Mouse (Mus musculus): ENCODE data around the gene Tmem184a. TPM values are rescaled to one million over a fixed set of nuclear protein-coding genes. Genes with fewer than 3 reads are reported as not detected.

Gene Tmem184a
- polyA plus RNA-seq, 1 experiment from 2014 or later = 27.8 TPM

GRCm38 (mm10) chr5:139826357-139827055 is 6.8 kb upstream of the Tmem184a start, which contains the start of the genes Gm26938 and Psmg3:
Gene Gm26938, minus strand, starts transcription at chr5:139826407.
Gene Psmg3, minus strand, starts transcription at chr5:139826885.
- peak within 1 kb of the TSS; percentile 48 for H3K27ac ChIP-seq
- peaks cover 9% of the 10 kb centered on the region for H3K4me1 ChIP-seq
- H3K4me2 ChIP-seq = peak within 1 kb of the TSS; percentile 86
- ATAC-seq (ENCODE audit: insufficient read depth, low FRiP score, low read depth) = peak; percentile 87
- no peaks in the 10 kb centered on the region for H3K9me3 ChIP-seq
- peaks cover 15% of the 10 kb centered on the region; the same call in 1 of the 2 replicates for H3K36me3 ChIP-seq
- under 1% methylated on average over 43 of the region's 43 CpGs for WGBS
- no peaks in the 10 kb centered on the region for H3K27me3 ChIP-seq (replicated peaks)
- H3K9ac ChIP-seq = peak within 1 kb of the TSS; percentile 84
- peak within 1 kb of the TSS; percentile 82 for H3K4me3 ChIP-seq (replicated peaks)

- ATAC-seq (ENCODE audit: insufficient read depth, low FRiP score, low read depth) = no peak
- H3K4me1 ChIP-seq = peaks cover 9% of the 10 kb centered on the region
- no peaks in the 10 kb centered on the region for H3K9me3 ChIP-seq
- H3K27me3 ChIP-seq (replicated peaks) = no peaks in the 10 kb centered on the region
- H3K9ac ChIP-seq = peak overlapping the region; percentile 84
- H3K36me3 ChIP-seq = peaks cover 15% of the 10 kb centered on the region; the same call in 1 of the 2 replicates
- H3K4me2 ChIP-seq = peak overlapping the region; percentile 86
- peak overlapping the region; percentile 82 for H3K4me3 ChIP-seq (replicated peaks)
- 30% methylated on average over 11 of the region's 11 CpGs for WGBS
- no peak overlapping the region for H3K27ac ChIP-seq
Measured at GRCm38 (mm10) chr5:139825947-139826346, 6.2 kb upstream of the Tmem184a start.

GRCm38 (mm10) chr5:139824531-139824930 is 4.8 kb upstream of the Tmem184a start:
- H3K4me3 ChIP-seq (replicated peaks) = no peak overlapping the region
- H3K36me3 ChIP-seq = peaks cover 15% of the 10 kb centered on the region; the same call in 1 of the 2 replicates
- peaks cover 9% of the 10 kb centered on the region for H3K4me1 ChIP-seq
- no peak overlapping the region for H3K4me2 ChIP-seq
- WGBS = 87% methylated on average over 10 of the region's 10 CpGs
- no peak overlapping the region for H3K9ac ChIP-seq
- no peaks in the 10 kb centered on the region for H3K27me3 ChIP-seq (replicated peaks)
- no peaks in the 10 kb centered on the region for H3K9me3 ChIP-seq
- no peak for ATAC-seq (ENCODE audit: insufficient read depth, low FRiP score, low read depth)
- H3K27ac ChIP-seq = no peak overlapping the region

GRCm38 (mm10) chr5:139821466-139822459 is 2.0 kb upstream of the Tmem184a start:
- Histone ChIP-seq H3K9ac (no peak overlapping the region), H3K4me3 (replicated peaks) (no peak overlapping the region), H3K27me3 (replicated peaks) (no peaks in the 10 kb centered on the region), H3K27ac (peak overlapping the region; percentile 33; the same call in 1 of the 2 replicates), H3K4me2 (no peak overlapping the region), H3K36me3 (peaks cover 15% of the 10 kb centered on the region; the same call in 1 of the 2 replicates), H3K9me3 (no peaks in the 10 kb centered on the region), H3K4me1 (peaks cover 9% of the 10 kb centered on the region)
- WGBS = 62% methylated on average over 12 of the region's 12 CpGs
- ATAC-seq (ENCODE audit: insufficient read depth, low FRiP score, low read depth) = no peak

- H3K27ac ChIP-seq = no peak overlapping the region; the same call in 1 of the 2 replicates
- ATAC-seq (ENCODE audit: insufficient read depth, low FRiP score, low read depth) = 0 out of 2 replicates have a peak, but pooled peaks have one; percentile 21
- whole genome bisulfite sequencing = 47% methylated on average over 4 of the region's 4 CpGs
- H3K4me3 ChIP-seq (replicated peaks) = no peak overlapping the region
- H3K9ac ChIP-seq = no peak overlapping the region
- no peak overlapping the region for H3K4me2 ChIP-seq
- no peaks in the 10 kb centered on the region for H3K9me3 ChIP-seq
- H3K27me3 ChIP-seq (replicated peaks) = 0 out of 2 replicates have a peak, but pooled peaks cover 5% of the 10 kb centered on the region
- no peaks in the 10 kb centered on the region for H3K4me1 ChIP-seq
- H3K36me3 ChIP-seq = peaks cover 9% of the 10 kb centered on the region; the same call in 1 of the 2 replicates
Measured at GRCm38 (mm10) chr5:139818801-139819200, 916 bp downstream of the Tmem184a start.

GRCm38 (mm10) chr5:139818056-139818455 is 1.7 kb downstream of the Tmem184a start:
- Histone ChIP-seq H3K4me3 (replicated peaks) (no peak overlapping the region), H3K9ac (no peak overlapping the region), H3K4me1 (no peaks in the 10 kb centered on the region), H3K27me3 (replicated peaks) (0 out of 2 replicates have a peak, but pooled peaks cover 5% of the 10 kb centered on the region), H3K4me2 (no peak overlapping the region), H3K9me3 (no peaks in the 10 kb centered on the region), H3K27ac (no peak overlapping the region), H3K36me3 (peaks cover 3% of the 10 kb centered on the region; the same call in 1 of the 2 replicates)
- 77% methylated on average over 3 of the region's 3 CpGs for WGBS
- ATAC-seq (ENCODE audit: insufficient read depth, low FRiP score, low read depth) = no peak

- Histone ChIP-seq H3K36me3 (no peaks in the 10 kb centered on the region), H3K4me2 (no peak overlapping the region), H3K27me3 (replicated peaks) (0 out of 2 replicates have a peak, but pooled peaks cover 5% of the 10 kb centered on the region), H3K4me3 (replicated peaks) (no peak overlapping the region), H3K4me1 (peaks cover 5% of the 10 kb centered on the region; the same call in 1 of the 2 replicates), H3K27ac (no peak overlapping the region), H3K9me3 (no peaks in the 10 kb centered on the region), H3K9ac (no peak overlapping the region)
- 3% methylated on average over 1 of the region's 1 CpGs for WGBS
- ATAC-seq (ENCODE audit: insufficient read depth, low FRiP score, low read depth) = no peak
Measured at GRCm38 (mm10) chr5:139817292-139817691, 2.4 kb downstream of the Tmem184a start.

- H3K4me3 ChIP-seq (replicated peaks) = no peak overlapping the region
- H3K9me3 ChIP-seq = no peaks in the 10 kb centered on the region
- H3K27ac ChIP-seq = no peak overlapping the region
- peaks cover 5% of the 10 kb centered on the region; the same call in 1 of the 2 replicates for H3K4me1 ChIP-seq
- H3K9ac ChIP-seq = no peak overlapping the region
- no peak for ATAC-seq (ENCODE audit: insufficient read depth, low FRiP score, low read depth)
- no peak overlapping the region for H3K4me2 ChIP-seq
- 0 out of 2 replicates have a peak, but pooled peaks cover 5% of the 10 kb centered on the region for H3K27me3 ChIP-seq (replicated peaks)
- H3K36me3 ChIP-seq = no peaks in the 10 kb centered on the region
Measured at GRCm38 (mm10) chr5:139816445-139816844, 3.3 kb downstream of the Tmem184a start.

- Histone ChIP-seq H3K36me3 (no peaks in the 10 kb centered on the region), H3K27me3 (replicated peaks) (0 out of 2 replicates have a peak, but pooled peaks cover 5% of the 10 kb centered on the region), H3K9ac (no peak overlapping the region), H3K9me3 (no peaks in the 10 kb centered on the region), H3K27ac (no peak overlapping the region), H3K4me2 (no peak overlapping the region), H3K4me1 (peaks cover 5% of the 10 kb centered on the region; the same call in 1 of the 2 replicates), H3K4me3 (replicated peaks) (no peak overlapping the region)
- WGBS = 52% methylated on average over 6 of the region's 6 CpGs
- ATAC-seq (ENCODE audit: insufficient read depth, low FRiP score, low read depth) = no peak
Measured at GRCm38 (mm10) chr5:139815964-139816363, 3.8 kb downstream of the Tmem184a start.

GRCm38 (mm10) chr5:139813963-139814381 is 5.7 kb downstream of the Tmem184a start:
- Histone ChIP-seq H3K4me2 (peak overlapping the region; percentile 43), H3K9me3 (no peaks in the 10 kb centered on the region), H3K36me3 (no peaks in the 10 kb centered on the region), H3K27me3 (replicated peaks) (0 out of 2 replicates have a peak, but pooled peaks cover 5% of the 10 kb centered on the region), H3K9ac (0 out of 2 replicates have a peak overlapping the region, but pooled peaks have one; percentile 9), H3K4me1 (peaks cover 5% of the 10 kb centered on the region; the same call in 1 of the 2 replicates), H3K27ac (peak overlapping the region; percentile 83), H3K4me3 (replicated peaks) (peak overlapping the region; percentile 40)
- ATAC-seq (ENCODE audit: insufficient read depth, low FRiP score, low read depth) = peak; percentile 71
- WGBS = 6% methylated on average over 12 of the region's 13 CpGs

- Histone ChIP-seq H3K4me1 (peaks cover 5% of the 10 kb centered on the region; the same call in 1 of the 2 replicates), H3K27me3 (replicated peaks) (0 out of 2 replicates have a peak, but pooled peaks cover 5% of the 10 kb centered on the region), H3K4me3 (replicated peaks) (peak overlapping the region; percentile 40), H3K9ac (no peak overlapping the region), H3K27ac (peak overlapping the region; percentile 44; the same call in 1 of the 2 replicates), H3K9me3 (no peaks in the 10 kb centered on the region), H3K4me2 (peak overlapping the region; percentile 43), H3K36me3 (no peaks in the 10 kb centered on the region)
- ATAC-seq (ENCODE audit: insufficient read depth, low FRiP score, low read depth) = peak; percentile 32; the same call in 1 of the 2 replicates
- 24% methylated on average over 10 of the region's 10 CpGs for WGBS
Measured at GRCm38 (mm10) chr5:139813126-139813490, 6.6 kb downstream of the Tmem184a start.
